Mouse (Mus musculus) retina, postnatal 1 day (tissue): ENCODE results near the gene Rhbdl2.

ENCODE experiments used
- DNase-seq: peaks from one replicate; pipeline ENCODE4 v3.0.0-alpha.2; 2012

The Rhbdl2 gene

GRCm38 (mm10) chr4:123819093-123819610, 31.5 kb downstream of the Rhbdl2 start:
- peak; percentile 81 for DNase-seq

DNA sequence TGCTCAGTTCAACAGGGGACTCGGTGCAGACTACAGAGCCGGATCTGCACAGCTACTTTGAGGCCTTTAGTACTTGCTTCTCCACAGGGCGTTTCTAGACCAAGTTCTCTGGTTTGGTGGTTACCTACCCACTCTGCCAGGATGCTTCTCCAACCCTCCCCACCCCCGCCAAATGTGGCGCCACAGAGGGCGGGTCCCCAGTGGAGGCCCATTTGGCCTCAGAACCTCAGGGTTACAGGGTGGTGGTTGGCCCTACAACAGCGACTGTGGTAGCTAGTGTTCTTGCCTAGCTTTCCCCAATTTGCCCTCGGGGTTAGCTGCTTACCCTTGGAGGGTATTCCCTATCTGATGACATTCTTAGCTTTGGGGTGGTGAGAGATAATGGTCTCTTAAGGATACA, 54.5 kb downstream of the Rhbdl2 start:
- DNase-seq = no peak

DNA sequence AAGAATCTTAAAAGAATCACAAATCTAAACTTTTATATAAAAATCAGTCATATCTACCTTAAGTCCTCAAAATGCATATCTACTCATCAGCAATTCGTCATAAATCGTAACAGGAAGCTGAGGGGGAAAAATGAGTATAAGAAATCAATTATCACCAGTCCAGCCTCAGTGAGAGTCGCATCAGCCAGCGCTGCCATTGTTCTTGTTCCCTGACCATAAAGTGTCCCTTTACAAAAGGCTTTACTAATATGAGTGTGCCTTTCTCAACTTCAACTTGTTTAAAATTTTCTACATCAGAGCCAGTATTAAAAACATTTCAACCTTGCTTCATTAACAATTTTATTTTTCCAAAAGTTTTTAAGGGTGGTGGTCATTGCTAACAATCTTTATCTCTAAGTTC, 69.2 kb downstream of the Rhbdl2 start:
- peak; percentile 46 for DNase-seq

- DNase-seq = no peak
These were observed 70.4 kb downstream of the Rhbdl2 start for GRCm38 (mm10) chr4:123858090-123858489.

GRCm38 (mm10) chr4:123859379-123859778, 71.7 kb downstream of the Rhbdl2 start, which contains the start of gene 4933427I04Rik:
Gene 4933427I04Rik (plus strand): TSS chr4:123859679.
- DNase-seq = no peak

DNA sequence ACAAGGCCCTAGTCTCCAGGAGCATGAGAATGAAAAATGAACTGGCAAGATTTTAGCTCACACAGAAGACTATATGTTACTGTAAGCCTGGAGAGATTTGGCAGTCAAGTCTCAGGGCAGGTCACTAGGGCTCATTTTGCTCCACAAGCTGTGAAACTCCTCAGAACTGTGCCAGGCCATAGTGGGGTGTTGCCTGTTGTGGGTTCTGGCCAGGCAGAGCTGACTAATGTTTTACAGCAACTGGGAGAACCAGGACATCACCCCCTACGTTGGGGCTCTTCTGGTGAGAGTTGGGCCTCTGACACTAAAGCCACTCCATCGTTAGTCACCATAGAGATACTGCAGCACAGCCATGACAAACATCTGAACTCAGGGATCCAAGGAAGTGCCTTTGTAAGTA, 72.1 kb downstream of the Rhbdl2 start:
- DNase-seq = no peak

DNA sequence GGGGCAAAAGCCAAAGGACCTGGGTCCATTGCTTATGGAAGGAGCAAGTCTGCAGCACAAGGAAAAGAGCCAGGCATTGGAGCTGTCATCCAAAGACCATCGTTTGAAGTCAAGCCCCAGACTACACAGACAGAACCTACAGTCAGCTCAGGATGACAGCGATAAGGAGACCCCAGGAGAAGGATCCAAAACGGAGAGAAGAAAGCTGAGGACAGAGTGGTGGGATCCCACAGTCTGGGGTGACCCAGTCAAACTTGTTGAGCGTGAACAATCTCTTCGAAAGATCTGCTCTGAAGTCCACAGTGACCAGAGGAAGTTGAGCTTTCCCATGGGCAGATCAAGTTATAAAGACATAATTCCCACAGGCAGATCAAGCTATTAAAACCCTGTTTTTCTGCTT, 72.9 kb downstream of the Rhbdl2 start:
- no peak for DNase-seq
